In genomic region chr19:61224678-61225525, GRCm38 (mm10) we compare ENCODE assay signal across 8 mouse cellular contexts. TPM values are rescaled to one million over a fixed set of nuclear protein-coding genes. Genes with fewer than 3 reads are reported as not detected.
DNase-seq lines count a peak whose midpoint lies in the region; ATAC-seq lines count a peak whose summit lies in the region.

No protein-coding gene starts in this region.

- ATAC-seq in embryonic facial prominence, embryonic 12.5 days (ENCODE audit: insufficient number of reproducible peaks, insufficient read depth, low FRiP score, low TSS enrichment) = no peak
- peak; percentile 13 for ATAC-seq in intestine, embryonic 15.5 days
- ATAC-seq in liver, embryonic 13.5 days (ENCODE audit: low read depth) = no peak; the same call in none of the 2 replicates
- peak; percentile 9 for ATAC-seq in stomach, embryonic 14.5 days (ENCODE audit: insufficient number of reproducible peaks, insufficient read depth, low FRiP score, low read depth)

- 25% methylated on average over 53 of the region's 53 CpGs for WGBS in embryonic facial prominence, embryonic 12.5 days
- 29% methylated on average over 53 of the region's 53 CpGs for WGBS in intestine, embryonic 15.5 days
- WGBS in liver, embryonic 13.5 days (ENCODE audit: insufficient replicate concordance) = 38% methylated on average over 49 of the region's 53 CpGs
- 34% methylated on average over 53 of the region's 53 CpGs for WGBS in stomach, embryonic 14.5 days

- no peak overlapping the region for H3K27ac ChIP-seq in embryonic facial prominence, embryonic 12.5 days
- H3K27ac ChIP-seq in intestine, embryonic 15.5 days = 0 out of 2 replicates have a peak overlapping the region, but pooled peaks have one; percentile 44
- no peak overlapping the region for H3K27ac ChIP-seq in liver, embryonic 13.5 days
- H3K27ac ChIP-seq in stomach, embryonic 14.5 days (ENCODE audit: low read length) = no peak overlapping the region

- intact Hi-C loops in left cerebral cortex, postnatal 10 days (cut with DNase I) = no loop called here

- 0 out of 2 replicates have a peak, but pooled peaks cover 3% of the 10 kb centered on the region for H3K27me3 ChIP-seq in embryonic facial prominence, embryonic 12.5 days
- H3K27me3 ChIP-seq in intestine, embryonic 15.5 days (replicated peaks) = no peaks in the 10 kb centered on the region
- H3K27me3 ChIP-seq in liver, embryonic 13.5 days = peaks cover 6% of the 10 kb centered on the region; the same call in 1 of the 2 replicates
- H3K27me3 ChIP-seq in stomach, embryonic 14.5 days (ENCODE audit: control insufficient read depth, insufficient read depth, low read length) = no peaks in the 10 kb centered on the region

- H3K9ac ChIP-seq in embryonic facial prominence, embryonic 12.5 days = no peak overlapping the region
- no peak overlapping the region for H3K9ac ChIP-seq in intestine, embryonic 15.5 days
- H3K9ac ChIP-seq in liver, embryonic 13.5 days = no peak overlapping the region
- H3K9ac ChIP-seq in stomach, embryonic 14.5 days (replicated peaks; ENCODE audit: low read depth, low read length) = no peak overlapping the region

- H3K9me3 ChIP-seq in embryonic facial prominence, embryonic 12.5 days = 0 out of 2 replicates have a peak, but pooled peaks cover 10% of the 10 kb centered on the region
- H3K9me3 ChIP-seq in intestine, embryonic 15.5 days = no peaks in the 10 kb centered on the region
- peaks cover 10% of the 10 kb centered on the region; the same call in 1 of the 2 replicates for H3K9me3 ChIP-seq in liver, embryonic 13.5 days (replicated peaks)
- no peaks in the 10 kb centered on the region for H3K9me3 ChIP-seq in stomach, embryonic 14.5 days (ENCODE audit: control insufficient read depth, low read depth, low read length)

- peak; percentile 31 to 74 for DNase-seq in left cerebral cortex, postnatal 10 days (ENCODE audit: extremely low spot score in 1 of 2, low spot score in 2 of 2)
- DNase-seq in left cerebral cortex, adult 11 months (ENCODE audit: low spot score) = no peak
- peak; percentile 10 for DNase-seq in brain, adult 2 months (ENCODE audit: low read depth, low spot score)
- peak; percentile 3 for DNase-seq in liver, embryonic 13.5 days
- DNase-seq in urinary bladder, postnatal 10 days (ENCODE audit: low spot score) = no peak

- no peaks in the 10 kb centered on the region for H3K4me1 ChIP-seq in embryonic facial prominence, embryonic 12.5 days
- H3K4me1 ChIP-seq in intestine, embryonic 15.5 days (replicated peaks) = 0 out of 2 replicates have a peak, but pooled peaks cover 7% of the 10 kb centered on the region
- peaks cover 31% of the 10 kb centered on the region for H3K4me1 ChIP-seq in liver, embryonic 13.5 days (replicated peaks)
- H3K4me1 ChIP-seq in stomach, embryonic 14.5 days (ENCODE audit: control insufficient read depth, insufficient read depth, low read length) = no peaks in the 10 kb centered on the region

- peak overlapping the region; percentile 60 for H3K4me2 ChIP-seq in embryonic facial prominence, embryonic 12.5 days (replicated peaks)
- H3K4me2 ChIP-seq in intestine, embryonic 15.5 days (replicated peaks) = peak overlapping the region; percentile 78
- H3K4me2 ChIP-seq in liver, embryonic 13.5 days = peak overlapping the region; percentile 74
- H3K4me2 ChIP-seq in stomach, embryonic 14.5 days (replicated peaks; ENCODE audit: low read depth, low read length) = peak overlapping the region; percentile 51

- H3K36me3 ChIP-seq in embryonic facial prominence, embryonic 12.5 days = no peaks in the 10 kb centered on the region
- H3K36me3 ChIP-seq in intestine, embryonic 15.5 days = no peaks in the 10 kb centered on the region
- H3K36me3 ChIP-seq in liver, embryonic 13.5 days = no peaks in the 10 kb centered on the region
- H3K36me3 ChIP-seq in stomach, embryonic 14.5 days (ENCODE audit: control insufficient read depth, insufficient read depth, low read length) = no peaks in the 10 kb centered on the region

- peak overlapping the region; percentile 60 for H3K4me3 ChIP-seq in embryonic facial prominence, embryonic 12.5 days
- peak overlapping the region; percentile 61 for H3K4me3 ChIP-seq in intestine, embryonic 15.5 days (replicated peaks)
- peak overlapping the region; percentile 61 for H3K4me3 ChIP-seq in liver, embryonic 13.5 days (replicated peaks)
- peak overlapping the region; percentile 56 for H3K4me3 ChIP-seq in stomach, embryonic 14.5 days (ENCODE audit: low read depth, low read length)

RNA-seq across cellular contexts. Expression of gene Csf2ra, which starts 3.3 kb away (rescaled TPM):
- total RNA-seq in left cerebral cortex, postnatal 10 days (2021) = 10 to 100 TPM; 36.2 to 42.3 TPM
- polyA plus RNA-seq in embryonic facial prominence, embryonic 12.5 days (2016; fragmentation: Nextera tagmentation; extraction: Ambion mirVana) = 32.4 and 36.1 TPM in 2 replicates
- 33.9 and 40.7 TPM in 2 replicates for polyA plus RNA-seq in intestine, embryonic 15.5 days (2015; fragmentation: Nextera tagmentation; extraction: Ambion mirVana)
- 9.1 and 9.9 TPM in 2 replicates for polyA plus RNA-seq in liver, embryonic 13.5 days (2015; fragmentation: Nextera tagmentation; extraction: Ambion mirVana)
- 35.4 and 38.4 TPM in 2 replicates for polyA plus RNA-seq in stomach, embryonic 14.5 days (2014; fragmentation: Nextera tagmentation; extraction: Ambion mirVana)

RNA-seq across cellular contexts. Expression of gene Gm6020, which starts 41.2 kb away (rescaled TPM):
- total RNA-seq in left cerebral cortex, postnatal 10 days (2021) = not detected
- polyA plus RNA-seq in embryonic facial prominence, embryonic 12.5 days (2016; fragmentation: Nextera tagmentation; extraction: Ambion mirVana) = not detected in 2 replicates
- not detected in 2 replicates for polyA plus RNA-seq in intestine, embryonic 15.5 days (2015; fragmentation: Nextera tagmentation; extraction: Ambion mirVana)
- polyA plus RNA-seq in liver, embryonic 13.5 days (2015; fragmentation: Nextera tagmentation; extraction: Ambion mirVana) = not detected in 2 replicates
- not detected in 2 replicates for polyA plus RNA-seq in stomach, embryonic 14.5 days (2014; fragmentation: Nextera tagmentation; extraction: Ambion mirVana)

RNA-seq across cellular contexts. Expression of gene Gm7102, which starts 48.8 kb away (rescaled TPM):
- total RNA-seq in left cerebral cortex, postnatal 10 days (2021) = under 1 TPM; 0.26 to 0.75 TPM
- 0.20 and 0.33 TPM in 2 replicates for polyA plus RNA-seq in embryonic facial prominence, embryonic 12.5 days (2016; fragmentation: Nextera tagmentation; extraction: Ambion mirVana)
- polyA plus RNA-seq in intestine, embryonic 15.5 days (2015; fragmentation: Nextera tagmentation; extraction: Ambion mirVana) = 0.16 TPM in 1 of 2 replicates, not detected in the other
- polyA plus RNA-seq in liver, embryonic 13.5 days (2015; fragmentation: Nextera tagmentation; extraction: Ambion mirVana) = 0.13 TPM in 1 of 2 replicates, not detected in the other
- polyA plus RNA-seq in stomach, embryonic 14.5 days (2014; fragmentation: Nextera tagmentation; extraction: Ambion mirVana) = 0.22 TPM in 1 of 2 replicates, not detected in the other

Comparison
In these comparisons a context has a peak if more than half of its experiments do, and no peak if none do; other contexts are left out.
1. DNase-seq: peak in left cerebral cortex, postnatal 10 days (2 of 2), brain, adult 2 months (single experiment) and liver, embryonic 13.5 days (single experiment); none in left cerebral cortex, adult 11 months (single experiment) and urinary bladder, postnatal 10 days (single experiment).
2. ATAC-seq: peak in intestine, embryonic 15.5 days (single experiment) and stomach, embryonic 14.5 days (single experiment); none in embryonic facial prominence, embryonic 12.5 days (single experiment) and liver, embryonic 13.5 days (single experiment).
3. Peak in every context shown above with its lines, with median percentiles within 50 percentile points of each other: H3K4me2 ChIP-seq and H3K4me3 ChIP-seq.